Mouse (Mus musculus): ENCODE data around the gene Vmn2r94. TPM values are rescaled to one million over a fixed set of nuclear protein-coding genes. Genes with fewer than 3 reads are reported as not detected.

Vmn2r94 gene
- not detected for total RNA-seq (2021)
- long read RNA-seq, experiment 1: 0 reads
- long read RNA-seq, experiment 2: 0 reads

DNA sequence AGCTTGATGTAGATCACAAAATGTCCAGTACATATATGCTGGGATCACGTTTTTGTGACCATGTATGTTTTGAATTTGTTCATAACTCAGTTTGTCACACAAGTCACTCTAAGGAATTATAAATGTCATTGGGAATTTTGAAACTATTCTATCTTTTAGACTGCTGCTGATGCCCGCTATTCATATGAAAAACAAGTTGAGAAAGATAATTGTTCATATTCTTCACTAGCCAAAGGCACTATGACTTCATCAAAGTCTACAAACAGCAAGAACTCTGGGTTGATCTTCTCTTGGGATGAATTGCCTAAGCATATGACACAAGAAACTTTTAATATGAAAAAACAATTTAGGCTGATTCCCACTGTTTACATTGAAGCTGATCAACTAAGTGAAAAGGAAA, at the start of gene Vmn2r94:
Vmn2r94 (minus strand) TSS at position 101 of the 400 bp plus-strand sequence.
- DNase-seq (ENCODE audit: low spot score): no peak

- DNase-seq (ENCODE audit: low spot score): no peak
Measured at GRCm38 (mm10) chr17:18323031-18323430, 45.5 kb upstream of the Vmn2r94 start.

DNA sequence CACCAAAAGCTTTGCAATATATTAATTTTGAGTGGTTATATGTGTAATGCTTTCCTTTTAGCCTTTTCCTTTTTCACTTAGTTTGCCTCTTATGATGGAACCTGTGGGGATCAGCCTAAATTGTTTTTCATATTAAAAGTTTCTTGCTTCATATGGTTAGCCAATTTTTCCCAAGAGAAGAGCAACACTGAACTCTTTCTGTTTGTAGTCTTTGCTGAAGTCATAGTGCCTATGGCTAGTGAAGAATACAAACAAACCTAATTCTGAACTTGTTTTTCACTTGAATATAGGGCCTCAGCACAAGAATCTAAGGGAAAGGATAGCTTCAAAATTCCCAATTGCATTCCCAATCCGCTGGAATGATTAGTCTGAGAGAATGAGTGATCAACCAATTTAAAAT, 20.2 kb upstream of the Vmn2r94 start, which contains the start of gene Vmn2r93:
Vmn2r93 (plus strand) TSS at position 301 of the 400 bp plus-strand sequence.
- DNase-seq (ENCODE audit: low spot score): no peak

DNA sequence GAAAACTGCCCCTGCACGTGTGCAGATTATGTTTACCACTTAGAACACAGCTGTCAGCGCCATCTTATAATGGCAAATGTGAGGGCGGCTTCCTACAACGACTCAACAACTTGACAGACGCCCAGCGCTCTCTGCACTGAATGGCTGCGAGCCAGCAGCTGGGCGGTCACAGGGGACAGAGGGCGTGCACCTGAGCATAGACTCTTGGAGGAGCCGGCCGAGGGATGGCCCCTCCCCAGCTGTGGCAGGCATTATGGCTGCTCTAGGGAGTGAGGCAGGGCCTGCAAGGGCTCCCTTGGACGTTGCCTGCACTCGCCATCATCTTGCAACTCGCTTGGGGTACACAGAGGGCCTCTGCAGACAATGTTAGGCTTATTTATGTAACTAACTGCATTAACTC, 40.6 kb downstream of the Vmn2r94 start:
- no peak for DNase-seq (ENCODE audit: low spot score)

GRCm38 (mm10) chr17:18231996-18232395, 45.6 kb downstream of the Vmn2r94 start:
- DNase-seq (ENCODE audit: low spot score): no peak

DNA sequence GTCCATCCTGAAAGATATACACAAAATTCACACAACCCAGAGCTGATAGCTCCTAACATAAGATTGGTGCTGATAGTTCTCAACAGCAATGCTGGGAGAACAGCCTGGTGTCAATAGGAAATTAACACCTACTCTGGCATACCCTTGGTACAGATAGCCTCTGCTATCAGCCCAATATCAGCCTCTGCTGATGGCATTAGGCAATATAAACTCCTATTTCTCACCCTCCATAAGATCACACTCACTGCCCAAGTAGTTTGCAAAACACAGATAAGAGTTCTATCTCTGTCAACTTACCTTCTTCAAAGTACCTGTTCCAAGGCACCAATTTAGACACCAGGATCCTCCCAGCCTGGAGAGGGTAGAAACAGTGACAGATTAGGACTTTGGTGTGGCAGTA, 56.3 kb downstream of the Vmn2r94 start:
- no peak for DNase-seq (ENCODE audit: low spot score)

Other genes starting within 250 kb of the Vmn2r94 start
- gene Vmn2r124, start 228.3 kb downstream of the Vmn2r94 start, total RNA-seq (2021): not detected
- gene Vmn2r91, start 192.7 kb downstream of the Vmn2r94 start, total RNA-seq (2021): not detected
- gene Vmn2r92, start 125.9 kb downstream of the Vmn2r94 start, total RNA-seq (2021): not detected
- not detected for gene Vmn2r93, start 20.3 kb upstream of the Vmn2r94 start, total RNA-seq (2021)
- gene Vmn2r95, start 146.3 kb upstream of the Vmn2r94 start, total RNA-seq (2021): not detected

Measured in gastrocnemius, adult 18-20 months (tissue).